Mouse (Mus musculus) forebrain, embryonic 10.5 days (tissue): ENCODE results near the gene Oasl1. TPM values are rescaled to one million over a fixed set of nuclear protein-coding genes. Genes with fewer than 3 reads are reported as not detected.

ENCODE experiments used
- DNase-seq: peaks from one replicate; pipeline ENCODE4 v3.0.0-alpha.2; 2017; ENCODE audit warnings: low spot score; ENCODE audit errors: extremely low spot score
- H3K27ac ChIP-seq: fragments of 300-500 bp; sonication (generic); 2 replicates; pipeline ENCODE4 v1.5.1; 2016; ENCODE audit warnings: mild to moderate bottlenecking
- H3K27me3 ChIP-seq: fragments of 300-500 bp; sonication (generic); 2 replicates; pipeline ENCODE4 v1.6.1; 2016; ENCODE audit warnings: mild to moderate bottlenecking; ENCODE audit not compliant: poor library complexity, severe bottlenecking
- H3K36me3 ChIP-seq: fragments of 300-500 bp; sonication (generic); replicated peaks from 2 replicates; pipeline ENCODE4 v1.6.1; 2016; ENCODE audit warnings: mild to moderate bottlenecking, moderate library complexity
- H3K4me1 ChIP-seq: fragments of 300-500 bp; sonication (generic); 2 replicates; pipeline ENCODE4 v1.6.1; 2016
- H3K4me3 ChIP-seq: fragments of 300-500 bp; sonication (generic); 2 replicates; pipeline ENCODE4 v1.5.1; 2016; ENCODE audit warnings: mild to moderate bottlenecking, moderate library complexity
- H3K9me3 ChIP-seq: fragments of 300-500 bp; sonication (generic); 2 replicates; pipeline ENCODE4 v1.6.1; 2016; ENCODE audit warnings: mild to moderate bottlenecking, moderate library complexity
- WGBS: fragments of 180-500 bp; shearing (Covaris S2); methylation state at CpG from one replicate; pipeline ENCODE4 v1.1.7; 2016; 5-methylcytosine and 5-hydroxymethylcytosine counted together
- polyA plus RNA-seq: library from polyadenylated mRNA; unstranded; fragments of >200 nt; fragmentation: Nextera tagmentation; extraction: Ambion mirVana; gene quantifications from 2 replicates; pipeline ENCODE4 v1.2.1, GENCODE M21; 2016

Gene Oasl1
- polyA plus RNA-seq, 1 experiment from 2014 or later = not detected

- peak; percentile 42 for DNase-seq
- Histone ChIP-seq H3K36me3 (no peaks in the 10 kb centered on the region), H3K27me3 (peaks cover 3% of the 10 kb centered on the region; the same call in 1 of the 2 replicates), H3K4me1 (peaks cover 18% of the 10 kb centered on the region), H3K9me3 (no peaks in the 10 kb centered on the region), H3K27ac (peak overlapping the region; percentile 71), H3K4me3 (peak overlapping the region; percentile 54)
- 1% methylated on average over 6 of the region's 6 CpGs for WGBS
Measured at GRCm38 (mm10) chr5:114978888-114979249, 55.8 kb downstream of the Oasl1 start.

GRCm38 (mm10) chr5:114979250-114980121, 56.4 kb downstream of the Oasl1 start:
- DNase-seq = peak; percentile 78
- H3K4me1 ChIP-seq = peaks cover 18% of the 10 kb centered on the region
- WGBS = 7% methylated on average over 32 of the region's 32 CpGs
- no peaks in the 10 kb centered on the region for H3K9me3 ChIP-seq
- H3K27me3 ChIP-seq = peaks cover 3% of the 10 kb centered on the region; the same call in 1 of the 2 replicates
- H3K36me3 ChIP-seq = no peaks in the 10 kb centered on the region
- H3K27ac ChIP-seq = peak overlapping the region; percentile 71
- peak overlapping the region; percentile 54 for H3K4me3 ChIP-seq

GRCm38 (mm10) chr5:114980122-114980748, 57.2 kb downstream of the Oasl1 start:
- Histone ChIP-seq H3K36me3 (no peaks in the 10 kb centered on the region), H3K4me3 (peak overlapping the region; percentile 54), H3K9me3 (no peaks in the 10 kb centered on the region), H3K4me1 (peaks cover 18% of the 10 kb centered on the region), H3K27ac (peak overlapping the region; percentile 71), H3K27me3 (peaks cover 3% of the 10 kb centered on the region; the same call in 1 of the 2 replicates)
- peak; percentile 30 for DNase-seq
- 18% methylated on average over 16 of the region's 16 CpGs for WGBS

- Histone ChIP-seq H3K36me3 (no peaks in the 10 kb centered on the region), H3K4me3 (no peak overlapping the region), H3K27ac (no peak overlapping the region), H3K4me1 (peaks cover 18% of the 10 kb centered on the region), H3K9me3 (no peaks in the 10 kb centered on the region), H3K27me3 (peaks cover 3% of the 10 kb centered on the region; the same call in 1 of the 2 replicates)
- no peak for DNase-seq
- WGBS = 57% methylated on average over 15 of the region's 15 CpGs
Measured at GRCm38 (mm10) chr5:114982001-114982400, 59.0 kb downstream of the Oasl1 start.

- Histone ChIP-seq H3K27ac (no peak overlapping the region), H3K4me1 (peaks cover 5% of the 10 kb centered on the region), H3K36me3 (no peaks in the 10 kb centered on the region), H3K9me3 (no peaks in the 10 kb centered on the region), H3K4me3 (no peak overlapping the region), H3K27me3 (peaks cover 2% of the 10 kb centered on the region; the same call in 1 of the 2 replicates)
- DNase-seq = no peak
Measured at GRCm38 (mm10) chr5:114985074-114985473, 62.0 kb downstream of the Oasl1 start.

Other genes with a start within 250 kb of the Oasl1 start
- gene Gltp, start 232.3 kb upstream of the Oasl1 start, polyA plus RNA-seq = 86.9 and 88.8 TPM in 2 replicates
- gene Tchp, start 215.5 kb upstream of the Oasl1 start, polyA plus RNA-seq = 20.9 and 22.6 TPM in 2 replicates
- gene Ankrd13a, start 148.6 kb upstream of the Oasl1 start, polyA plus RNA-seq = 38.3 and 39.5 TPM in 2 replicates
- 33.1 and 34.2 TPM in 2 replicates for gene Git2, start 147.7 kb upstream of the Oasl1 start, polyA plus RNA-seq
- gene 1500011B03Rik, start 99.8 kb upstream of the Oasl1 start, polyA plus RNA-seq = 118 and 119 TPM in 2 replicates
- gene 4930519G04Rik, start 69.6 kb upstream of the Oasl1 start, polyA plus RNA-seq = not detected in 2 replicates
- 0.14 and 0.15 TPM in 2 replicates for gene Gm9936, start 64.6 kb upstream of the Oasl1 start, polyA plus RNA-seq
- 0.34 and 0.45 TPM in 2 replicates for gene Oasl2, start 26.3 kb upstream of the Oasl1 start, polyA plus RNA-seq
- 41.5 and 43.3 TPM in 2 replicates for gene 2210016L21Rik, start 18.9 kb downstream of the Oasl1 start, polyA plus RNA-seq
- gene Hnf1a, start 47.9 kb downstream of the Oasl1 start, polyA plus RNA-seq = not detected in 2 replicates
- gene Sppl3, start 87.9 kb downstream of the Oasl1 start, polyA plus RNA-seq = 11.8 and 13.3 TPM in 2 replicates
- 18.3 and 22.9 TPM in 2 replicates for gene Gm10401, start 175.1 kb downstream of the Oasl1 start, polyA plus RNA-seq
- gene Acads, start 196.1 kb downstream of the Oasl1 start, polyA plus RNA-seq = 59.9 and 66.9 TPM in 2 replicates
- 75.4 and 77.6 TPM in 2 replicates for gene Unc119b, start 211.7 kb downstream of the Oasl1 start, polyA plus RNA-seq
- gene Mlec, start 234.9 kb downstream of the Oasl1 start, polyA plus RNA-seq = 64.2 and 67.3 TPM in 2 replicates